Mouse (Mus musculus) limb, embryonic 13.5 days (tissue): ENCODE results near the gene Slc38a1. TPM values are rescaled to one million over a fixed set of nuclear protein-coding genes. Genes with fewer than 3 reads are reported as not detected.
A peak's percentile ranks its signal among the peaks of the same experiment; 100 is the strongest.
"Not testable (repeated sequence)": the region's sequence is repeated elsewhere in the genome, so short reads cannot be mapped to it uniquely, and the experiment has no call there.

Source experiments
- ATAC-seq: fragments of 200-750 bp; cut with Nextera tagmentation; 2 replicates; pipeline ENCODE4 v1.8.0; 2017; ENCODE audit warnings: low read depth, moderate number of reproducible peaks, moderate TSS enrichment; ENCODE audit not compliant: low FRiP score
- H3K27ac ChIP-seq: fragments of 300-500 bp; sonication (generic); 2 replicates; pipeline ENCODE4 v1.5.1; 2015; ENCODE audit warnings: inconsistent platforms, mild to moderate bottlenecking, moderate library complexity
- H3K27me3 ChIP-seq: fragments of 300-500 bp; sonication (generic); 2 replicates; pipeline ENCODE4 v1.6.1; 2015; ENCODE audit warnings: mild to moderate bottlenecking, inconsistent platforms
- H3K36me3 ChIP-seq: fragments of 300-500 bp; sonication (generic); 2 replicates; pipeline ENCODE4 v1.6.1; 2015; ENCODE audit warnings: inconsistent platforms, mild to moderate bottlenecking, moderate library complexity
- H3K4me1 ChIP-seq: fragments of 300-500 bp; sonication (generic); 2 replicates; pipeline ENCODE4 v1.6.1; 2015; ENCODE audit warnings: inconsistent platforms
- H3K4me2 ChIP-seq: fragments of 300-500 bp; sonication (generic); replicated peaks from 2 replicates; pipeline ENCODE4 v1.6.1; 2015; ENCODE audit warnings: inconsistent platforms, mild to moderate bottlenecking, moderate library complexity
- H3K4me3 ChIP-seq: fragments of 300-500 bp; sonication (generic); 2 replicates; pipeline ENCODE4 v1.5.1; 2015; ENCODE audit warnings: moderate library complexity, mild to moderate bottlenecking, inconsistent platforms
- H3K9ac ChIP-seq: fragments of 300-500 bp; sonication (generic); 2 replicates; pipeline ENCODE4 v1.6.1; 2015; ENCODE audit warnings: mild to moderate bottlenecking, inconsistent platforms
- H3K9me3 ChIP-seq: fragments of 300-500 bp; sonication (generic); 2 replicates; pipeline ENCODE4 v1.6.1; 2016; ENCODE audit warnings: inconsistent platforms
- WGBS: fragments of 180-500 bp; shearing (Covaris S2); methylation state at CpG from one replicate; pipeline ENCODE4 v1.1.7; 2015; 5-methylcytosine and 5-hydroxymethylcytosine counted together
- polyA plus RNA-seq: library from polyadenylated mRNA; unstranded; fragments of >200 nt; fragmentation: Nextera tagmentation; extraction: Ambion mirVana; gene quantifications from 2 replicates; pipeline ENCODE4 v1.2.1, GENCODE M21; 2015

Gene Slc38a1
- polyA plus RNA-seq, 1 experiment from 2014 or later: 94.5 TPM

DNA sequence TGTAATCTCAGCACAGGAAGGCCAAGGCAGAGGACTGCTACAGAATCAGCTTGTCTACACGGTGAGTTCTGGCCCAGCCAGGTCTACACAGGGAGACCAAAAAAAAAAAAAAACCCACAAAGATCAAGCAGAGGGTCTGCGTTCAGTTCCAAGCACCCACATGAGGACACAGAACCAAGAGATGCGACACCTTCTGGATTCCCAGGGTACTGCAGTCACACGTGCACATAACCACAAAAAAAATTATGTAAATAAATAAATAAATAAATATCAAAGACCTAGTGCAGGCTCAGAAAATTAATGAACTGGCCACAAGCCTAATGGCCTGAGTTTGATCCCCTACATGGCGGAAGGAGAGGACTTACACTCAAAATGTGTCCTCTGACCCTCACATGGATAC lies 10.5 kb downstream of the Slc38a1 start:
- Histone ChIP-seq H3K4me2 (no peak overlapping the region), H3K27me3 (no peaks in the 10 kb centered on the region), H3K9ac (no peak overlapping the region), H3K36me3 (peaks cover 42% of the 10 kb centered on the region), H3K4me3 (no peak overlapping the region), H3K27ac (no peak overlapping the region), H3K4me1 (peaks cover 11% of the 10 kb centered on the region), H3K9me3 (peaks cover 9% of the 10 kb centered on the region; the same call in 1 of the 2 replicates)
- 93% methylated on average over 5 of the region's 5 CpGs for WGBS
- no peak for ATAC-seq

DNA sequence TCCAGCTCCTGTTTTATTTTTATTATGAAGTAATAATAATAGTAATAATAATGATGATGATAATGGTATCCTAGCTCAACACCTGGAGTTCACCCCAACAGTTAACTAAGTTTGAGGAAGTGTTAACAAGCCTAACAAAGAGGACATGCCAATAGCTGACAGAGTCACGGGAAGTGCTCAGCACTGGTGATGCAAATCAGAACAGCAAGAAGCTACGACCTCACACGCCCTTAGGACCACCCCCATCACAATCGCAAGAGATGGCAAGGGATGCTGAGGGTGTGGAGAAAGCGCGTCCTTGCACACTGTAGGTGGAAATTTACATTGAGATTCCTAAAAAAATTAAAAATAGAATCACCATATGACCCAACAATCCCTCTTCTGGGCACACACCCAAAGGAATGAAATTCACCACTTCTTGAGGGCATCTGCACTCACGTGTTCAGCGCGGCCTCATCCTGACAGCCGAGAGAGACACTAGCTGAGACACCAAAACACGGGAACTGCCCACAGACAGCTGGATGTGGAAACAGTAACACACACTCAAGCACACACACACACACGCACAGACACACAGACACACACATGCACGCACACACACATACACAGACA lies 11.5 kb downstream of the Slc38a1 start:
- Histone ChIP-seq H3K9ac (no peak overlapping the region), H3K36me3 (peaks cover 38% of the 10 kb centered on the region), H3K4me3 (no peak overlapping the region), H3K27me3 (no peaks in the 10 kb centered on the region), H3K4me1 (peaks cover 11% of the 10 kb centered on the region), H3K4me2 (no peak overlapping the region), H3K27ac (no peak overlapping the region), H3K9me3 (peaks cover 9% of the 10 kb centered on the region; the same call in 1 of the 2 replicates)
- 88% methylated on average over 13 of the region's 13 CpGs for WGBS
- ATAC-seq: no peak

DNA sequence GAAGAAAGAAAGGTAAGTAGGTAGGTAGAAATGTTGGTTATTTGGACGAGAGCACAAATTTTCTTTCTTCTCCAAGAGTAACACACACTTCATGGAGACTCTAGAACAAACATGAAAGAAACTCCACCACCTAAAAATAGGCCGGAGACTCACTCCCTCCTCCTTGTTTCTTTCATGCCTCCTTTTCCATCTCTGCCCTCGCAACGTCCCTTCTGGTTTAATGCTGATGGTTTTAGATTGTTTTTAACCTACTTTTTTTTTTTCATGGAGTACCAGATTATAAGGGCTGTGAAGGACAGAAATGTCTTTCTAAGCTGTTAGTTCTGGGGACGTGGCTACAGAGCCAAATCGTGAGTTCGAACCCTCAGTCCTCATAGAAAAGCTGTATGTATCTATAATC lies 14.5 kb downstream of the Slc38a1 start:
- Histone ChIP-seq H3K9ac (no peak overlapping the region), H3K4me1 (no peaks in the 10 kb centered on the region; the same call in 1 of the 2 replicates), H3K27me3 (no peaks in the 10 kb centered on the region), H3K27ac (no peak overlapping the region), H3K4me2 (no peak overlapping the region), H3K36me3 (peaks cover 35% of the 10 kb centered on the region), H3K9me3 (peaks cover 12% of the 10 kb centered on the region; the same call in 1 of the 2 replicates), H3K4me3 (no peak overlapping the region)
- ATAC-seq: no peak
- 93% methylated on average over 7 of the region's 7 CpGs for whole genome bisulfite sequencing

- ATAC-seq: no peak
- Histone ChIP-seq H3K27me3 (no peaks in the 10 kb centered on the region), H3K9me3 (0 out of 2 replicates have a peak, but pooled peaks cover 3% of the 10 kb centered on the region), H3K9ac (no peak overlapping the region), H3K4me2 (no peak overlapping the region), H3K4me1 (no peaks in the 10 kb centered on the region; the same call in 1 of the 2 replicates), H3K36me3 (peaks cover 35% of the 10 kb centered on the region), H3K27ac (no peak overlapping the region), H3K4me3 (no peak overlapping the region)
- 82% methylated on average over 5 of the region's 5 CpGs for WGBS
Measured at GRCm38 (mm10) chr15:96626871-96627270, 15.8 kb downstream of the Slc38a1 start.

DNA sequence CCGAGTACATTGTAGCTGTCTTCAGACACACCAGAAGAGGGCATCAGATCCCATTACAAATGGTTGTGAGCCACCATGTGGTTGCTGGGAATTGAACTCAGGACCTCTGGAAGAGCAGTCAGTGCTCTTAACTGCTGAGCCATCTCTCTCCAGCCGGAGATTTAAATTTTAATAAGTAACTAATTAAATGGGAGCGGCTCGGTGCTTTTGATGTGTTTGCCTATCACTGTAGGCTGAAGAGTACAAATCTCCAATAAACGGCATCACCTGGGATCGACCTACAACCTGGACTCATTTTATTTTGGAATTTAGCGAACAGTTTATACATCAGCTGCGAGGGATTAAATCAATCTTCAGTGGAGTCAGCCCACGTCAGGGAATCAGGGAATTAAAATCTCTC lies 17.7 kb downstream of the Slc38a1 start:
- H3K36me3 ChIP-seq: peaks cover 50% of the 10 kb centered on the region
- H3K4me1 ChIP-seq, H3K27ac ChIP-seq, H3K9ac ChIP-seq, H3K4me2 ChIP-seq, H3K4me3 ChIP-seq, H3K27me3 ChIP-seq, H3K9me3 ChIP-seq, ATAC-seq: not testable (repeated sequence)
- WGBS: 92% methylated on average over 9 of the region's 9 CpGs

DNA sequence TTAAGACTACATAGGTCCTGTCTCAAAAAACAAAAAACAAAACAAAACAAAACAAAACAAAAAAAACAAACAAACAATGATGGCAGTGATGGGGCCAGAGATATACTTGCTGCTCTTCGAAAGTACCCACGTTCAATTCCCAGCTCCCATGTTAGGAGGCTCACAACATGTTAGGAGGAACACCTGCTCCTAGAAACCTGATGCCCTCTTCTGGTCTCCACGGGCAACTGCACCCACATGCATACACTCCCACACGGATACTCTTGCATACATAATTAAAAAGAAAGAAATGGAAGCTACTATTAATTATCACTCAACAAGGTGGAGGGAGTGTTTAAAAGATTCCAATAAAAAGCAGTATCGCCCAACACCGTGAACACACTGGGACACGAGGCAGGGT lies 20.3 kb downstream of the Slc38a1 start:
- Histone ChIP-seq H3K9ac (no peak overlapping the region), H3K4me2 (no peak overlapping the region), H3K9me3 (0 out of 2 replicates have a peak, but pooled peaks cover 5% of the 10 kb centered on the region), H3K27ac (no peak overlapping the region), H3K4me1 (no peaks in the 10 kb centered on the region), H3K4me3 (no peak overlapping the region), H3K36me3 (peaks cover 70% of the 10 kb centered on the region), H3K27me3 (no peaks in the 10 kb centered on the region)
- ATAC-seq: no peak
- 97% methylated on average over 7 of the region's 7 CpGs for WGBS

DNA sequence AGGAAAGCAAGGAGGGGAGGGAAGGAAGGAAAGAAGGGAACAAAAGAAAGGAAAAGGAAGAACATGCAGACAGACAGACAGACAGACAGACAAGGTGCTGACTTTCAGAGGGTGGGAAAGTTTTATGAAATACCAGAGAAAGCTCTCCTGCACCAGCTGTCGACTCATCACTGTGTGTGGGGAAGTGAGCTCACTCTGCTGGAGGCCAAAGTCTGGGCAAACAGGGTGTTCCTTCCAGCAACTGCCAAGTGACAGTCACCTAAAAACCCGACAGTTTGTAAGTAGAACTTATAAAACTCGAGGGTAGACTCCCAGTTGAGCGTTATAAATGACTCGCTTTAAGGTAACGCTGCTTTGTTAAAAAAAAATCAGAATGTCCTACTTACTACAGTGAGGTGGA lies 21.0 kb downstream of the Slc38a1 start:
- H3K27me3 ChIP-seq: no peaks in the 10 kb centered on the region
- H3K9me3 ChIP-seq: peaks cover 11% of the 10 kb centered on the region; the same call in 1 of the 2 replicates
- H3K36me3 ChIP-seq: peaks cover 77% of the 10 kb centered on the region
- H3K4me2 ChIP-seq: no peak overlapping the region
- H3K4me3 ChIP-seq: no peak overlapping the region
- WGBS: 83% methylated on average over 6 of the region's 6 CpGs
- no peaks in the 10 kb centered on the region for H3K4me1 ChIP-seq
- no peak overlapping the region for H3K27ac ChIP-seq
- ATAC-seq: no peak
- H3K9ac ChIP-seq: no peak overlapping the region

DNA sequence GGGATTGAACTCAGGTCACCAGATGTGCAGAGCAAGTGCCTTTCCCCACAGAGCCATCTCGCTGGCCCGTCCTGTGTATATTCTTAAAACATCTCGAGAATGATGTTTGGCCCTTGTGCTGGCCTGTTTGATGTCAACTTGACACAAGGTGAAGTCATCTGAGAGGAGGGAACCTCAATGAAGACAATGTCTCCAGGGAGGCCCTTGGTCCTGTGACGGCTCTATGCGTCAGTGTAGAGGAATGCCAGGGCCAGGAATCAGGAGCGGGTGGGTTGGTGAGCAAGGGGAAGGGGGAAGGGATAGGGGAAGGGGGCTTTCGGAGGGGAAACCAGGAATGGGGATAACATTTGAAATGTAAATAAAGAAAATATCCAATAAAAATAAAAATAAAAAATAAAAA lies 25.2 kb downstream of the Slc38a1 start:
- H3K36me3 ChIP-seq: peaks cover 94% of the 10 kb centered on the region
- peaks cover 27% of the 10 kb centered on the region for H3K9me3 ChIP-seq
- no peak overlapping the region for H3K4me3 ChIP-seq
- ATAC-seq: no peak
- 95% methylated on average over 7 of the region's 7 CpGs for WGBS
- H3K4me1 ChIP-seq: no peaks in the 10 kb centered on the region
- no peak overlapping the region for H3K9ac ChIP-seq
- no peak overlapping the region for H3K27ac ChIP-seq
- no peaks in the 10 kb centered on the region for H3K27me3 ChIP-seq
- H3K4me2 ChIP-seq: no peak overlapping the region

DNA sequence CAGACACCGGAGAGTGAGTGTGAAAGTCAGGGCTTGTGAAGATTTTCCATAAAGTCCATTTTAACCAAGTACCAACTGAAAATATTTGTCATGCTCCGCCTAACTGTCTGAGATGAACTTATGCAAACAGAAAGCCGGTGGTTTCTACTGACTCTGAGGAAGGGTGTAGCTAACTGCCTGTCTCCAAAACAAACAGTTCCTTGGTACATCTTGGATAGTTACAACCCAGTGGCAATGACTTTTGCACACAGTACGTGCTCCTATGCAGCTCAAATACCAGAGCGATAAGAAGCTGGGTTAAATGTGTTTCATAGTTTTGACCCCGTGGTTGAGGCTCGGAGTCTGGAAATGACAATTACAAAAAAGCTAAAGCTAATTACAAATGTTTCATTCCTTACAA lies 34.0 kb downstream of the Slc38a1 start:
- Histone ChIP-seq H3K9ac (no peak overlapping the region), H3K36me3 (peaks cover 79% of the 10 kb centered on the region), H3K27ac (no peak overlapping the region), H3K9me3 (no peaks in the 10 kb centered on the region), H3K4me3 (no peak overlapping the region), H3K27me3 (no peaks in the 10 kb centered on the region), H3K4me2 (no peak overlapping the region), H3K4me1 (peaks cover 15% of the 10 kb centered on the region)
- WGBS: 87% methylated on average over 7 of the region's 7 CpGs
- no peak for ATAC-seq

- H3K4me3 ChIP-seq: no peak overlapping the region
- no peak overlapping the region for H3K9ac ChIP-seq
- 94% methylated on average over 5 of the region's 5 CpGs for WGBS
- H3K4me1 ChIP-seq: peaks cover 16% of the 10 kb centered on the region
- H3K27me3 ChIP-seq: no peaks in the 10 kb centered on the region
- H3K27ac ChIP-seq: no peak overlapping the region
- H3K36me3 ChIP-seq: peaks cover 75% of the 10 kb centered on the region
- no peaks in the 10 kb centered on the region for H3K9me3 ChIP-seq
- no peak for ATAC-seq
- H3K4me2 ChIP-seq: no peak overlapping the region
Measured at GRCm38 (mm10) chr15:96607422-96607821, 35.3 kb downstream of the Slc38a1 start.

DNA sequence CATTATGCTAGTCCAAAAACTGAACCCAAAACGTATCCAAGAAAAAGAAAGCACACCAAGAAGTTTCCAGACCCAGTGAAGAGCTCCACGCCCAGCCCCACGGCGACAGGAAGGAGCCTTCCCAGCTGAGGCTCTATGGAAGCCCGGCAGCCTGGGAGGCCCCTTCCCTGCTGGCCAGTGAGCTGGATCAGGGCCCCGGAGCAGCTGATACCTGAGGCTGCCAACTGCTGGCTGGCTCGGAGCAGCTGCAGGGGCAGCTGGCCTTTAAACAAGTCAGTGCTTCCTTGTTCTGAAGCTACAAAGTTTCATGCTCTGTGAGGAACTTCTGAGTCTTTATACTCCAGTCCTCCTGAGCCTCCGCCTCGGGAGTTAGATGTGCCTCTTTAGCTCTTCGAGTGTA lies 38.4 kb downstream of the Slc38a1 start:
- peak overlapping the region; percentile 67 for H3K27ac ChIP-seq

DNA sequence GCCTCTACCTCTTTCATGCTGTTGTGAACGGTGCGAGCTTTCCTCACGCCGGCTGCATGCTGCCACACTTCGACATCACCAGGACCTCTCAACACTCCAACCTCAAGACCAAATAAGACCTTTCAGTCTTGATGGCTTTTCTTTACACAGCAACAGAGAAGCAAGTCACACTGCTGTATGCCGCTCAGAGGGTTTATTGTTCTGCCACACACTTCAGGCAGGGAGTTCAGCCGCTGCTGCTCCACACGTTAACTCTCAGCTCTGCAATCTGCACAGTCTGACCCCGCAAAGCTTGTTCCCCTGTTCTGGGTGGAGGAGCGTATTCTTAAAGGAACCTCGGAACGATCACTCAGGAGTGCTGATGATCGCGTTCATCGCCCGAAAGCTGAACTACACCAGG lies 40.7 kb downstream of the Slc38a1 start:
- Histone ChIP-seq H3K4me2 (0 out of 2 replicates have a peak overlapping the region, but pooled peaks have one; percentile 7), H3K9ac (no peak overlapping the region), H3K4me1 (peaks cover 18% of the 10 kb centered on the region), H3K36me3 (peaks cover 63% of the 10 kb centered on the region), H3K4me3 (no peak overlapping the region), H3K9me3 (no peaks in the 10 kb centered on the region), H3K27ac (peak overlapping the region; percentile 58), H3K27me3 (no peaks in the 10 kb centered on the region)
- ATAC-seq: no peak
- WGBS: 84% methylated on average over 16 of the region's 16 CpGs

More for the DNA sequence above, 38.4 kb downstream of the Slc38a1 start:
- Histone ChIP-seq H3K36me3 (peaks cover 72% of the 10 kb centered on the region), H3K9me3 (no peaks in the 10 kb centered on the region), H3K27me3 (no peaks in the 10 kb centered on the region), H3K4me3 (no peak overlapping the region), H3K4me2 (no peak overlapping the region), H3K4me1 (peaks cover 18% of the 10 kb centered on the region), H3K9ac (peak overlapping the region; percentile 39; the same call in 1 of the 2 replicates)
- peak; percentile 76 for ATAC-seq
- WGBS: 64% methylated on average over 10 of the region's 10 CpGs
